Mouse (Mus musculus) stomach, postnatal 0 days (tissue): ENCODE results near the gene Nfic. TPM values are rescaled to one million over a fixed set of nuclear protein-coding genes. Genes with fewer than 3 reads are reported as not detected.
A peak's percentile ranks its signal among the peaks of the same experiment; 100 is the strongest.

ENCODE experiments used
- ATAC-seq: fragments of 200-750 bp; cut with Nextera tagmentation; 2 replicates; pipeline ENCODE4 v1.8.0; 2017; ENCODE audit not compliant: low FRiP score, low TSS enrichment
- DNase-seq: peaks from one replicate; pipeline ENCODE4 v3.0.0-alpha.2; 2016; ENCODE audit warnings: low spot score
- H3K27ac ChIP-seq: fragments of 300-500 bp; sonication (generic); replicated peaks from 2 replicates; pipeline ENCODE4 v1.5.1; 2014; ENCODE audit warnings: mild to moderate bottlenecking, control low read depth
- H3K27me3 ChIP-seq: fragments of 300-500 bp; sonication (generic); 2 replicates; pipeline ENCODE4 v1.6.1; 2014; ENCODE audit warnings: low read length; ENCODE audit not compliant: control insufficient read depth, insufficient read depth
- H3K36me3 ChIP-seq: fragments of 300-500 bp; sonication (generic); 2 replicates; pipeline ENCODE4 v1.6.1; 2014; ENCODE audit warnings: low read length, mixed read lengths; ENCODE audit not compliant: control insufficient read depth, insufficient read depth
- H3K4me1 ChIP-seq: fragments of 300-500 bp; sonication (generic); replicated peaks from 2 replicates; pipeline ENCODE4 v1.6.1; 2014; ENCODE audit warnings: antibody characterized with exemption; ENCODE audit not compliant: control insufficient read depth, insufficient read depth
- H3K4me2 ChIP-seq: fragments of 300-500 bp; sonication (generic); replicated peaks from 2 replicates; pipeline ENCODE4 v1.6.1; 2014; ENCODE audit warnings: low read depth, mild to moderate bottlenecking, control low read depth, moderate library complexity
- H3K4me3 ChIP-seq: fragments of 300-500 bp; sonication (generic); 2 replicates; pipeline ENCODE4 v1.5.1; 2014; ENCODE audit warnings: low read depth, low read length, control low read depth
- H3K9ac ChIP-seq: fragments of 300-500 bp; sonication (generic); 2 replicates; pipeline ENCODE4 v1.6.1; 2014; ENCODE audit warnings: mild to moderate bottlenecking, low read length, control low read depth, mixed read lengths
- H3K9me3 ChIP-seq: fragments of 300-500 bp; sonication (generic); 2 replicates; pipeline ENCODE4 v1.6.1; 2016; ENCODE audit warnings: low read length; ENCODE audit not compliant: control insufficient read depth
- CTCF ChIP-seq: IDR thresholded peaks from 2 replicates; pipeline ENCODE4 v1.5.1; 2016; ENCODE audit warnings: antibody characterized with exemption, low read depth, mild to moderate bottlenecking, moderate library complexity
- EP300 ChIP-seq: optimal IDR thresholded peaks from 2 replicates; pipeline ENCODE3; 2016; ENCODE audit warnings: antibody characterized with exemption
- WGBS: fragments of 180-500 bp; shearing (Covaris S2); extraction: QIAGEN DNeasy Blood & Tissue Kit; methylation state at CpG from one replicate; pipeline ENCODE4 v1.1.7; 2014; 5-methylcytosine and 5-hydroxymethylcytosine counted together
- polyA plus RNA-seq: library from polyadenylated mRNA; unstranded; fragments of >200 nt; fragmentation: Nextera tagmentation; extraction: Ambion mirVana; gene quantifications from 2 replicates; pipeline ENCODE4 v1.2.1, GENCODE M21; 2015

The Nfic gene
- polyA plus RNA-seq, 1 experiment from 2014 or later = 40.4 TPM

DNA sequence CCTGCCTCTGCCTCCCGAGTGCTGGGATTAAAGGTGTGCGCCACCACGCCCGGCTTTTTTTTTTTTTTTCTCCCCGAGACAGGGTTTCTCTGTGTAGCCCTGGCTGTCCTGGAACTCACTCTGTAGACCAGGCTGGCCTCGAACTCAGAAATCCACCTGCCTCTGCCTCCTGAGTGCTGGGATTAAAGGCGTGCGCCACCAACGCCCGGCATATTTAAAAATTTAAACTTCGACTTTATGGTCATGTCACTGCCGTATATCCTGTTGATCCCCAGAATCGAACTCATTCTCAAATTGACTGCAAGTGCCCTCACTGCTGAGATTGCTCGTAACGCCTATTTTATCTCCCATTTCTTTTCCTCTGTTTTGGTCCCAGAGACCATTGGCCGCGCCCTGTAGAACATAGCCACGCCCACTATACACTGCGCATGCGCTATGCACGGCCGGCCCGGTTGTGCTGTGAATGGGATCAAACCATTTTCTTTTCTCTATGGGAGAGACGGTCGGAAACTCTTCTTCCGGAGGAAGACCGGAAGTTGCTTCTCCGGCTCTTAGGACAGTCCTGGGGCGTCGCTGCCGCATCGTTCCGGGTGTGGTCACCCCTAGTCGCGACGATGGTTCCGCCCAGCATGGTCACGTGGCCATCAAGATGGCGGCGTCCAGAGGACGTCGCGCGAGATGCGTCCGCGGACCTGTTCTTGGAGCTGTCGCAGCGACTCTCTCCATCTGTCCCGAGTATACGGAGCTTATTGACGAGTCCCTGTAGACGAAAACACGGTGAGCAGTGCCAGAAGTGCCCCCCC lies 71.4 kb downstream of the Nfic start, which contains the start of the genes Dohh and Gm48551:
Dohh (plus strand) TSS at position 627 of the 803 bp plus-strand sequence.
Gm48551 (plus strand) TSS at position 665 of the 803 bp plus-strand sequence.
- ATAC-seq = peak; percentile 89
- TF ChIP-seq EP300 (peak; percentile 88), CTCF (no peak)
- Histone ChIP-seq H3K27me3 (no peaks in the 10 kb centered on the region), H3K9ac (peak within 1 kb of the TSS; percentile 92), H3K27ac (peak within 1 kb of the TSS; percentile 95), H3K4me1 (peaks cover 8% of the 10 kb centered on the region; the same call in 1 of the 2 replicates), H3K9me3 (no peaks in the 10 kb centered on the region), H3K4me3 (peak within 1 kb of the TSS; percentile 86), H3K4me2 (peak within 1 kb of the TSS; percentile 89), H3K36me3 (peaks cover 15% of the 10 kb centered on the region; the same call in 1 of the 2 replicates)
- 5% methylated on average over 49 of the region's 54 CpGs for WGBS
- DNase-seq = peak; percentile 98

DNA sequence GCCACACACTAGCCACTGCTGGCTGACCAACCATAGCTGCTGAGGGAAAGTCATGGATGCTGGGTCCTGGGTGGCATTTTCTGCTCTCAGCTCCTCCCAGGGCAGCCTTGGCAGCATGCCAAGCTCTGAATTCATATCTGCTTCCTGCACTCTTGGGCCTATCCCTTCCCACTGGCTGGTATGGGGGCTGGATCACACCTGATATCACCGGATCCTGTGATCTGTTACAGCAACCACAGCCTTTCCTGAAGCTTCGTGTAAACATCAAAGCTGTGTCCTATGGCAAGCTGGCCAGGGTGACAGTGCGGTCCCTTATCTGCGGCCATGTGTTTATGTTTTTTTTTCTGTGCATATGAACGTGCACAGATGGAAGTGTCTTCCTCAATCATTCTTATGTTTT lies 73.4 kb downstream of the Nfic start:
- DNase-seq (peak; percentile 88), ATAC-seq (peak; percentile 1; the same call in 1 of the 2 replicates)
- H3K4me1 ChIP-seq = peaks cover 13% of the 10 kb centered on the region
- TF ChIP-seq CTCF = no peak
- no peak for TF ChIP-seq EP300
- H3K27me3 ChIP-seq = no peaks in the 10 kb centered on the region
- H3K9ac ChIP-seq = no peak overlapping the region
- peak overlapping the region; percentile 30; the same call in 1 of the 2 replicates for H3K27ac ChIP-seq
- H3K9me3 ChIP-seq = no peaks in the 10 kb centered on the region
- H3K36me3 ChIP-seq = peaks cover 4% of the 10 kb centered on the region; the same call in 1 of the 2 replicates
- no peak overlapping the region for H3K4me2 ChIP-seq
- 51% methylated on average over 5 of the region's 5 CpGs for WGBS
- H3K4me3 ChIP-seq = no peak overlapping the region

GRCm38 (mm10) chr10:81379809-81380378 lies 75.5 kb downstream of the Nfic start:
- no peak for TF ChIP-seq CTCF
- TF ChIP-seq EP300 = no peak
- DNase-seq (no peak), ATAC-seq (no peak)
- Histone ChIP-seq H3K36me3 (no peaks in the 10 kb centered on the region), H3K27ac (no peak overlapping the region), H3K9ac (no peak overlapping the region), H3K4me3 (no peak overlapping the region), H3K9me3 (no peaks in the 10 kb centered on the region), H3K27me3 (no peaks in the 10 kb centered on the region), H3K4me1 (peaks cover 13% of the 10 kb centered on the region), H3K4me2 (no peak overlapping the region)
- 89% methylated on average over 6 of the region's 6 CpGs for WGBS

DNA sequence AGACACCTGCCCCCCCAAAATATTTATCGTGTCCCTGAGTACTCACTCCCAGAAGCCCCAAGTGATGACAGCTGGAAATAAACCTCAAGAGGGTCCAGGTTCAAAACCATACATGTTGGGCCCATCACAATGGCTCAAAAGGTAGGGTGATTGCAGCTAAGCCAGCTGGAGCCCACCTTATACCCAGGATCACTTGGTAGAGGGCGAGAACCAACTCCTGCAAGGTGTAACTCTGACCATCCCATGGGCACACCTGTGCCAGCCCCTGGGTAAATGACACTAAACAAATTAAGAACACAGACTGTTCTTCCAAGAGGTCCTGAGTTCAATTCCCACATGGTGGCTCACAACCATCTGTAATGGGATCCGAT lies 76.3 kb downstream of the Nfic start:
- H3K4me1 ChIP-seq = peaks cover 13% of the 10 kb centered on the region
- peak overlapping the region; percentile 25; the same call in 1 of the 2 replicates for H3K27ac ChIP-seq
- H3K9me3 ChIP-seq = no peaks in the 10 kb centered on the region
- WGBS = 60% methylated on average over 3 of the region's 3 CpGs
- DNase-seq (no peak), ATAC-seq (no peak)
- no peak for TF ChIP-seq EP300
- no peak for TF ChIP-seq CTCF
- H3K9ac ChIP-seq = peak overlapping the region; percentile 43
- H3K36me3 ChIP-seq = peaks cover 3% of the 10 kb centered on the region; the same call in 1 of the 2 replicates
- H3K4me2 ChIP-seq = peak overlapping the region; percentile 57
- peak overlapping the region; percentile 51 for H3K4me3 ChIP-seq
- H3K27me3 ChIP-seq = no peaks in the 10 kb centered on the region

DNA sequence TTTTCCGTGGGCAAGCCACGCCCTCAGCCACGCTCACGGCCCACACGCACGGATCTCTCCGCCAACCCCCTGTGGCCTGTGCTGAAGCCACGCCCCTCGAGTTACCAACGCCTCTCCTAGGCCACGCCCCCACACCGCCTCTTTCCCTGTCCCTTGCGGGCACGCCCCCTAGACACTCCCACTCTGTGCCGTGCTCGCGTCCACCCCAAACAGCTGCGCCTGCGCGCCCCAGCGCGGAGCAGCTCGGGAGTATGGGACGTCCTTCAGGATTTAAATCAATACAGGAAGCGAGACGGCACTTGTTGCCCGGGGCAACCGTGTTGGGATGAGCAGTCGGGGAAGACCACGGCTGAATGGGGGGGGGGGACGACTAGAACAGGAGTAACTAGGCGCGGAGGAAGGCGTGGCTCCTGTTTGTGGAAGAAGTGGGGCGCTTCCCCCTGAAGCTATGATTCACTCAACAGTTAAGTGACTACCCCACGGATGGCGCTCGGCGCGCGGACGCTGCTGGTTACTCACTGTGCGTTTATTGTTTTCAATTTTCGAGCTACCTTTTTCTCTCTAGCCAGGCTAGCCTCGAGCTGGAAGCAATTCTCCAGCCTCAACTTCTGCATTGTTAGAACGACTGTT lies 76.8 kb downstream of the Nfic start:
- Histone ChIP-seq H3K4me3 (peak overlapping the region; percentile 86), H3K9ac (peak overlapping the region; percentile 43), H3K27ac (peak overlapping the region; percentile 25; the same call in 1 of the 2 replicates), H3K36me3 (peaks cover 5% of the 10 kb centered on the region; the same call in 1 of the 2 replicates), H3K9me3 (no peaks in the 10 kb centered on the region), H3K4me1 (peaks cover 13% of the 10 kb centered on the region), H3K27me3 (no peaks in the 10 kb centered on the region), H3K4me2 (peak overlapping the region; percentile 57)
- peak; percentile 40 for TF ChIP-seq CTCF
- TF ChIP-seq EP300 = no peak
- under 1% methylated on average over 42 of the region's 46 CpGs for WGBS
- DNase-seq = peak; percentile 100
- peak; percentile 95 for ATAC-seq
